Mouse (Mus musculus): ENCODE data around the gene Rab31.

Gene Rab31

GRCm38 (mm10) chr17:65615678-65616077 is 156.9 kb downstream of the Rab31 start:
- no peak for DNase-seq (ENCODE audit: low read depth)

GRCm38 (mm10) chr17:65614431-65614830 is 158.1 kb downstream of the Rab31 start:
- no peak for DNase-seq (ENCODE audit: low read depth)

GRCm38 (mm10) chr17:65613463-65614412 is 158.8 kb downstream of the Rab31 start, which contains the start of gene Vapa:
Gene Vapa, minus strand, starts transcription at chr17:65613555.
- peak; percentile 94 for DNase-seq (ENCODE audit: low read depth)

DNA sequence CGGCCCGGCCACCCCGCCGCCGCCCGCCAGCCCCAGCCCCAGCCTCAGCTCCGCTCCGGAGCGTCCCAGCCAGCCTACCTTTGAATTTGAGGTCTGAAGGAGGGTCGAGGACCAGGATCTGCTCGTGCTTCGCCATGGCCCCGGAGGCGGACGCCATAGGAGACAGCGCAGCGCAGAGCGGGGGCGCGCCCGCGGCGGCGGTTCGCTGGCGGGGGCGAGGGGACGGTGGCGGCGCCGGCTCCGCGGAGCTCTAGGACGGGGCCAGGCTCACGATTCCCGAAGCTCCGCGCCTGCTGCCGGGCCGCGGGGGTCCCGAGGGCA is 159.4 kb downstream of the Rab31 start:
- no peak for DNase-seq (ENCODE audit: low read depth)

DNA sequence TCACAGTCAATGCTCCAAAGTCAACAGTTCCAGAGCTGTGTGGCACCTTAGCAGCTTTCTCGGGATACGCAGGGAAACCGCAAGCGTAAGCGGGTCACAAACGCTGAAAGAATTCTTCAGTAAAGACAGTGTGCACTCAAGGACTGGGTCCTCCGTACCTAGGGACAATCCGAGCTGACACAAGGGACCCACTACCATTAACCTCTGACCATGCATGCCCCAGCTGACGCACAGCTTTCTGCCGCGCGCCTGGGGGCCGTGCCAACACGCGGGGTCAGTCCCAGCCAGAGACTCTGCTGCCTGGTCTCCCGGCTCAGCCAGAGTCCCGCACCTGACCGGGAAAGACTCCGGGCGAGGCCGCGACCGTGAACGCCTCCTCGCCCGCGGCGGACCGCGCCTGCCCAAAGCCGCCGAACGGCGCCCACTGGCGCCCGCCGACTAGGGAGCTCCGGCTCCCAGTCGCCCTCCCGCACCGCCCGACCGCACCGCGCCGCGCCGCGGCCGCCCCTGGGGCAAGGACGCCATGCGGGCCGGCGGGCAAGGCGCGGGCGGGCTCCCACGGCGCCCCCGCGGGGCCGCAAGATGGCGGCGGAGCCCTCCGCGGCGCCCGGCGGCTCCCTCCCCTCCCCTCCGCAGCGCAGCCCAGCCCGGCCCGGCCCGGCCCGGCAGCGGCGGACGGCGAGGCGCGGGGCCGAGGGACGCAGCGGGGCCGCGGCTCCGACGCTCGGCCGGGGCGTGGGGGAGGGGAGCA is 160.0 kb downstream of the Rab31 start:
- no peak for DNase-seq (ENCODE audit: low read depth)

DNA sequence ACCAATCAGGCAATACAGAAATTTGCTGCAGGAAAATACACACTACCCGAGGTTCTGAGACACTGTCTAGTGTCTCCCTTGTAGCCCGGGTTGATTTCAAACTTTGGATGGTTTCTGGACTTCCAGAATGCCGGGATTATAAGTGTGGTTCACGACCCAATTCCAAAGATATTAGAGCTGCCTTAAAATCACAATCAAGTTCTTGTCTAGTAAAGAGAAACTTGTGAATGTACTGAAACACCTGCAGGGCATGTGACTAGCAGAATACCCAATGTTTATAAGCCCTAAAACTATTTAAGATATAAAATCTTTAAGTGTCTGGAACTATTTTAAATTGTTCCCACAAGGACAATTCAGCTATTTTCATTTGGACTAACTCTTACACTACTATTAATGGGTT is 160.8 kb downstream of the Rab31 start:
- DNase-seq (ENCODE audit: low read depth), result no peak

- DNase-seq (ENCODE audit: low read depth), result no peak
Measured at GRCm38 (mm10) chr17:65608743-65609142, 163.8 kb downstream of the Rab31 start.

DNA sequence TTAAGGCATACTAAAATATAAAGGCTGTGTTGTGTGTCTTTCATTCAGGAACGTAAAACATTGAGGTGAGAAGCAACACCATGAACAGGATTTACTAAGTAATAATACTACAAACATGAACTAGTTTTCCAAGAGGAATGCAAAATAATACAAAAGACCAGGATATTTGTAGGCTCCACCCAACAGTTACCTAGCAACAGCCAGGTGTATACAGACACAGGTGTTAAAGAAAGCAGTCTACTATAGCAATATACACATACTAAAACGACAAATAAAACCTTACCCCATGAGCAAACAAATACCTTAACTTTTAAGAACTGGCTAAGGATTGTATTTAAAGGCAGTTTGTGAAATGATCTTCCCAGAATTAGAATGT is 164.3 kb downstream of the Rab31 start:
- no peak for DNase-seq (ENCODE audit: low read depth)

- no peak for DNase-seq (ENCODE audit: low read depth)
Measured at GRCm38 (mm10) chr17:65607574-65608311, 164.8 kb downstream of the Rab31 start.

DNA sequence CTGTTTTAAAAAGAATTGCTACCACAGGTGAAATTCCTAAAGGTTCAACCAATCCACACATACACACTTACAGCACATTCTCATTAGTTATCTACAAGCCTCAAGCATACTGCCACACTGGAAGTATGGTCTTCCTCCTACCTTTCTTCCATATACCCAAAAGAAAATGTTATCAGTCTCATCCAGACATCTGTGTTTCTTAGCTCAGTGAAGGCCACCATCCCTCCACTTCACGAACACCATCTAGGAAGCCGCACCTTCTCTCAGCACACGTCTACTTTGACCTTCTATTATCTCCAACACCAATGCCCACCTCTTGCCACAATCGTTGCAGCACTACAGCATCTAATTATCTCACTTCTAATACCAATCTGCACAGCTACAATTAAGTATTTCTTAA is 166.5 kb downstream of the Rab31 start:
- no peak for DNase-seq (ENCODE audit: low read depth)

- no peak for DNase-seq (ENCODE audit: low read depth)
Measured at GRCm38 (mm10) chr17:65604892-65605291, 167.7 kb downstream of the Rab31 start.

DNA sequence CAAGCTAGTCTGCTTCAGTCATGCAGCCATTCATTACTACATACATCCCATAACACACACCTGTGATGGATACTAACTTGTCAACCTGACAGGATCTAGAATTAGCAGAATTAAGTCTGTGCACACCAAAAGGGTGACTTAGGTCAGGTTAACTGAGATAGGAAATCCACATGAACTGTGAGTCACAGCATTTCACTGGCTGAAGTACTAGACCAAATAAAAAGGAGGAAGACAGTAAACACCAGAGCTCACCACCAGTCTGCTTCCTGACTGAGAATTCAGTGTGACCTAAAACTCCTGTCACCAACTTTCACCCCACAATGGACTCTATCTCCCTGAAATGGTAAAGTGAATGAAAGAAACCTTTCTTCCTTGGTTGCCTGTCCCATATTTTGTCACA is 168.2 kb downstream of the Rab31 start:
- peak; percentile 27 for DNase-seq (ENCODE audit: low read depth)
